Mouse (Mus musculus) midbrain, embryonic 12.5 days (tissue): ENCODE data around the gene Aox2. TPM values are rescaled to one million over a fixed set of nuclear protein-coding genes. Genes with fewer than 3 reads are reported as not detected.

Experiments used
- ATAC-seq: fragments of 200-750 bp; cut with Nextera tagmentation; 2 replicates; pipeline ENCODE4 v1.8.0; 2017; ENCODE audit warnings: low read depth, moderate TSS enrichment, moderate library complexity; ENCODE audit not compliant: low FRiP score
- H3K27ac ChIP-seq: fragments of 300-500 bp; sonication (generic); replicated peaks from 2 replicates; pipeline ENCODE4 v1.5.1; 2016; ENCODE audit warnings: mild to moderate bottlenecking
- H3K27me3 ChIP-seq: fragments of 300-500 bp; sonication (generic); 2 replicates; pipeline ENCODE4 v1.6.1; 2016; ENCODE audit warnings: mild to moderate bottlenecking
- H3K36me3 ChIP-seq: fragments of 300-500 bp; sonication (generic); 2 replicates; pipeline ENCODE4 v1.6.1; 2016
- H3K4me1 ChIP-seq: fragments of 300-500 bp; sonication (generic); 2 replicates; pipeline ENCODE4 v1.6.1; 2016
- H3K4me2 ChIP-seq: fragments of 300-500 bp; sonication (generic); replicated peaks from 2 replicates; pipeline ENCODE4 v1.6.1; 2016; ENCODE audit warnings: mild to moderate bottlenecking, moderate library complexity
- H3K4me3 ChIP-seq: fragments of 300-500 bp; sonication (generic); 2 replicates; pipeline ENCODE4 v1.5.1; 2016; ENCODE audit warnings: mild to moderate bottlenecking
- H3K9ac ChIP-seq: fragments of 300-500 bp; sonication (generic); replicated peaks from 2 replicates; pipeline ENCODE4 v1.6.1; 2016; ENCODE audit warnings: mild to moderate bottlenecking, moderate library complexity
- H3K9me3 ChIP-seq: fragments of 300-500 bp; sonication (generic); 2 replicates; pipeline ENCODE4 v1.6.1; 2016; ENCODE audit warnings: mild to moderate bottlenecking
- WGBS: fragments of 180-500 bp; shearing (Covaris S2); methylation state at CpG from one replicate; pipeline ENCODE4 v1.1.7; 2016; 5-methylcytosine and 5-hydroxymethylcytosine counted together
- polyA plus RNA-seq: library from polyadenylated mRNA; unstranded; fragments of >200 nt; fragmentation: Nextera tagmentation; extraction: Ambion mirVana; gene quantifications from 2 replicates; pipeline ENCODE4 v1.2.1, GENCODE M21; 2016

The Aox2 gene
- polyA plus RNA-seq, 1 experiment from 2014 or later: not detected

DNA sequence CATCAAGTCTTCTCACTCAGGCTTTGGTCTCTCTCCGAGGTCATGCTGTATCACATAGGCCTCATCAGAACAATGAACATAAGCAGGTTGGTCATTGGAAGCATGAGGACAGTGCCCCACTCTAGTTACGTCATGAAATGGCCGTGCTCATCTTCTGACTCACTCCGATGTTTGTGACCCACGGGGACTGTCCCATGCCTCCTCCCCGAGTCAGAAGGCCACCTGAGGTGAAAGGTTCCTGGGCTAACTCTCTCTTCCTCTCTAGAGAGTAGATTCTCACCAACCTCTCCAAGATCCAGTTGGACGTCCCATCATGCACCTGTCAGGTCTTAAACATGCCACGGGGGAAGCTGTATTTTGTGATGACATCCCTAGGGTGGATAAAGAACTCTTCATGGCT, 30.5 kb downstream of the Aox2 start:
- H3K27me3 ChIP-seq: no peaks in the 10 kb centered on the region
- no peak overlapping the region for H3K4me2 ChIP-seq
- H3K36me3 ChIP-seq: no peaks in the 10 kb centered on the region
- no peak overlapping the region for H3K27ac ChIP-seq
- no peak for ATAC-seq
- no peak overlapping the region for H3K4me3 ChIP-seq
- H3K9ac ChIP-seq: no peak overlapping the region
- WGBS: 90% methylated on average over 8 of the region's 8 CpGs
- no peaks in the 10 kb centered on the region for H3K9me3 ChIP-seq
- H3K4me1 ChIP-seq: no peaks in the 10 kb centered on the region

DNA sequence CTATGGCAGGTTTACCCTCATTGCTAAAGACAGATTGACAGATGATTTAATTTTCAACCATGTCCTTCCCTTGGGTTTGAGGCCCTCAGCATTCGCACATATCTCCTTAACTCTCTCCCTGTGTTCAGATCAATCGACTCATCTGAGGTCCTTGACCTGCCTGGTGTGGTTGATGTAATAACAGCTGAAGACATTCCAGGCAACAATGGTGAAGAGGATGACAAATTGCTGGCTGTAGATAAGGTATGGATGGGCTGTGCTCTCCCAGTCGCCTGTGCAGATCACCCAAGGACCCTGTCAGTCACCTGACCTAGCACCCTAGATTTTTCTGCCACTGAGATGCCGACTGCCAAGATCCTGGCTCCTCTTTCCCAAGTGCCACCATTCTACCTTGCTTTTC, 31.7 kb downstream of the Aox2 start:
- Histone ChIP-seq H3K9ac (no peak overlapping the region), H3K27me3 (no peaks in the 10 kb centered on the region), H3K27ac (no peak overlapping the region), H3K4me1 (no peaks in the 10 kb centered on the region), H3K36me3 (no peaks in the 10 kb centered on the region), H3K4me2 (no peak overlapping the region), H3K4me3 (no peak overlapping the region), H3K9me3 (no peaks in the 10 kb centered on the region)
- ATAC-seq: no peak
- 80% methylated on average over 4 of the region's 4 CpGs for WGBS

- no peak overlapping the region for H3K4me2 ChIP-seq
- no peaks in the 10 kb centered on the region for H3K9me3 ChIP-seq
- no peaks in the 10 kb centered on the region for H3K36me3 ChIP-seq
- WGBS: 87% methylated on average over 7 of the region's 7 CpGs
- H3K27me3 ChIP-seq: no peaks in the 10 kb centered on the region
- H3K4me3 ChIP-seq: no peak overlapping the region
- ATAC-seq: no peak
- no peak overlapping the region for H3K9ac ChIP-seq
- H3K4me1 ChIP-seq: no peaks in the 10 kb centered on the region
- no peak overlapping the region for H3K27ac ChIP-seq
Observed at GRCm38 (mm10) chr1:58311221-58311864, 33.2 kb downstream of the Aox2 start.

DNA sequence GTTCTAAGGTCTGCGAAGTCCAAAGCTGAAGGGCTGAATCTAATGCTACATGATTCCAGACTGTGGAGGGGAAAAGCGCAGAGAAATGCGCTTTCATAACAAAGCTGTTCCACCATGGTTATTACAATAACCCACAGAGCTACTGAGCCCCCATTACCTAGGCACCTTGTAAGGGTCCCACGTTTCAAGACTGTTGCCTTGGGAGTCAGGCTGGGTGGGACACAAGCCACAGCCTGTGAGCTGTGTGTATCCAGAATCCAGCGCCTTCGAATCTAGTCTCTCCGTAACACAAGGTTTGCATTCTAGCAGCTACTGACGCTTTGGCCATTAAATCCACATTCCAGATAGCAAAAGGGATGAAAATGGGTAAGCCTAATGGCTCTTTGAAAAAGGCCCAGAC, 35.0 kb downstream of the Aox2 start:
- no peak overlapping the region for H3K4me3 ChIP-seq
- H3K27ac ChIP-seq: no peak overlapping the region
- H3K4me1 ChIP-seq: no peaks in the 10 kb centered on the region
- no peak for ATAC-seq
- H3K9me3 ChIP-seq: no peaks in the 10 kb centered on the region
- WGBS: 90% methylated on average over 8 of the region's 8 CpGs
- H3K27me3 ChIP-seq: no peaks in the 10 kb centered on the region
- no peaks in the 10 kb centered on the region for H3K36me3 ChIP-seq
- H3K4me2 ChIP-seq: no peak overlapping the region
- H3K9ac ChIP-seq: no peak overlapping the region

- Histone ChIP-seq H3K9ac (no peak overlapping the region), H3K9me3 (no peaks in the 10 kb centered on the region), H3K27me3 (no peaks in the 10 kb centered on the region), H3K4me3 (no peak overlapping the region), H3K27ac (no peak overlapping the region), H3K4me1 (no peaks in the 10 kb centered on the region), H3K4me2 (no peak overlapping the region), H3K36me3 (no peaks in the 10 kb centered on the region)
- no peak for ATAC-seq
- WGBS: 77% methylated on average over 6 of the region's 6 CpGs
Observed at GRCm38 (mm10) chr1:58315532-58315931, 37.4 kb downstream of the Aox2 start.

DNA sequence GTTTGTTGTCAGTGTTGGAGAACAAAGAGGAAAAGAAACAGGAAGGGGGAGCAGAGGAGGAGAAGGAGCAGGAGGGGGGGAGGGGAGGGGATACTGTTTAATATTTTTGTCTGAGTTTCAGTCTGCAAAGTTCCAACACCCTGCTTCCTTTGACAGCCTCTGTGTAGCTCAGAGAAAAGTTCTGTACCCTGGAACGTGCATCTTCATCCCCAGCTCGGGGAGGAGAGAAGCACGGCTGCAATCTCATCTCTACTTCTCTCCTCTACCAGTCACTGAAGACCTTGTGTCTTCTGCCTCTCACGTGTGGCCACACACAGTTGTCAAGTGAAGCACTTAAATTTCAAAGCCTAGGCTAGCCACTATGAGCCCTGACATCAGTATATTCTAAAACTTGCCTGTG, 55.1 kb downstream of the Aox2 start:
- Histone ChIP-seq H3K4me1 (peaks cover 8% of the 10 kb centered on the region; the same call in 1 of the 2 replicates), H3K4me3 (peak overlapping the region; percentile 15; the same call in 1 of the 2 replicates), H3K4me2 (peak overlapping the region; percentile 34), H3K9me3 (no peaks in the 10 kb centered on the region), H3K27me3 (no peaks in the 10 kb centered on the region), H3K27ac (no peak overlapping the region), H3K36me3 (no peaks in the 10 kb centered on the region), H3K9ac (no peak overlapping the region)
- no peak for ATAC-seq
- whole genome bisulfite sequencing: 40% methylated on average over 4 of the region's 4 CpGs

GRCm38 (mm10) chr1:58339901-58340300, 61.8 kb downstream of the Aox2 start:
- ATAC-seq: no peak
- Histone ChIP-seq H3K27me3 (no peaks in the 10 kb centered on the region), H3K36me3 (no peaks in the 10 kb centered on the region), H3K4me1 (no peaks in the 10 kb centered on the region), H3K9ac (no peak overlapping the region), H3K4me2 (no peak overlapping the region), H3K4me3 (no peak overlapping the region), H3K9me3 (no peaks in the 10 kb centered on the region), H3K27ac (no peak overlapping the region)
- WGBS: 79% methylated on average over 1 of the region's 1 CpGs

- Histone ChIP-seq H3K4me2 (no peak overlapping the region), H3K4me3 (no peak overlapping the region), H3K9me3 (no peaks in the 10 kb centered on the region), H3K27me3 (no peaks in the 10 kb centered on the region), H3K4me1 (no peaks in the 10 kb centered on the region), H3K36me3 (no peaks in the 10 kb centered on the region), H3K27ac (no peak overlapping the region), H3K9ac (no peak overlapping the region)
- ATAC-seq: no peak
- WGBS: 44% methylated on average over 7 of the region's 7 CpGs
Observed at GRCm38 (mm10) chr1:58341576-58341975, 63.5 kb downstream of the Aox2 start.

DNA sequence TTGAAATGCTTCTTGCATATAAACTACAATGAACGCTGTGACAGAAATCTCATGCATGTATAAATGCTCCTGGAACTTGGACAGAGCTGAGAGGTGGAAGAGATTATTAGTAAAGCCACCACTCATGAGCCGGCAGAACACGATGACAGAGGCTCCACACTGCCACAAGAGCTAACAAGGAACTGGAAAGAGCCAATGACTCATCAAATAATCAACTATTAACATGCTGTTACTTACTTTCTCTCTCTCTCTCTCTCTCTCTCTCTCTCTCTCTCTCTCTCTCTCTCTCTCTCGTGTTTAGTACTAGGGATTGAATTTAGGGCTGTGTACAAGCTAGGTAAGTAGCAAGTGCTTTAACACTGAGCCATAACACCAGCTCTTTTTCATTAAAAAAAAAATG, 65.7 kb downstream of the Aox2 start:
- H3K9ac ChIP-seq: no peak overlapping the region
- H3K4me1 ChIP-seq: no peaks in the 10 kb centered on the region
- H3K9me3 ChIP-seq: no peaks in the 10 kb centered on the region
- no peak for ATAC-seq
- 78% methylated on average over 4 of the region's 4 CpGs for WGBS
- H3K27ac ChIP-seq: no peak overlapping the region
- no peaks in the 10 kb centered on the region for H3K27me3 ChIP-seq
- H3K4me2 ChIP-seq: no peak overlapping the region
- no peak overlapping the region for H3K4me3 ChIP-seq
- H3K36me3 ChIP-seq: no peaks in the 10 kb centered on the region

- no peaks in the 10 kb centered on the region for H3K9me3 ChIP-seq
- no peak overlapping the region for H3K4me2 ChIP-seq
- no peak overlapping the region for H3K4me3 ChIP-seq
- no peaks in the 10 kb centered on the region for H3K36me3 ChIP-seq
- H3K27me3 ChIP-seq: no peaks in the 10 kb centered on the region
- no peak for ATAC-seq
- H3K9ac ChIP-seq: no peak overlapping the region
- 84% methylated on average over 5 of the region's 5 CpGs for WGBS
- no peaks in the 10 kb centered on the region for H3K4me1 ChIP-seq
- H3K27ac ChIP-seq: no peak overlapping the region
Observed at GRCm38 (mm10) chr1:58344570-58344969, 66.4 kb downstream of the Aox2 start.

DNA sequence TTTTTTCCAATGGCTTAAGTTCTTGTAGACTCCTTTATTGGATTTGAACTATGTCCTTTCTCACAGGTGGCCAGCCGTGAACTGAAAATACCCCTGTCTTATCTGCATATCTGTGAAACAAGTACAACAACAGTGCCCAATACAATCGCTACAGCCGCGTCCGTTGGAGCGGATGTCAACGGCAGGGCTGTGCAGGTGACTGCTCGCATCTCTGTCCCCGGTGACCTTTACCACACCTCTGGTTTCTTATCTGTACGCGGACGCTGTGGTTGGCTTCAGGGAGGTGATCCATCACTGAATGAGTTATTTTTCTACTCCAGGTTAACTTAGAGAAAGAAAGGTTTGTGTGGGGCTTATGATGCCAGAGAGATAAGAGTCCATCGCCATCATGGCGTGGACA, 68.0 kb downstream of the Aox2 start:
- Histone ChIP-seq H3K4me1 (no peaks in the 10 kb centered on the region), H3K27me3 (no peaks in the 10 kb centered on the region), H3K9me3 (no peaks in the 10 kb centered on the region), H3K36me3 (no peaks in the 10 kb centered on the region), H3K4me3 (no peak overlapping the region), H3K4me2 (no peak overlapping the region), H3K27ac (no peak overlapping the region), H3K9ac (no peak overlapping the region)
- 94% methylated on average over 14 of the region's 14 CpGs for WGBS
- ATAC-seq: no peak

GRCm38 (mm10) chr1:58348712-58349111, 70.6 kb downstream of the Aox2 start:
- H3K9me3 ChIP-seq: no peaks in the 10 kb centered on the region
- no peak overlapping the region for H3K27ac ChIP-seq
- 88% methylated on average over 6 of the region's 6 CpGs for WGBS
- H3K4me1 ChIP-seq: no peaks in the 10 kb centered on the region
- no peaks in the 10 kb centered on the region for H3K36me3 ChIP-seq
- H3K4me2 ChIP-seq: no peak overlapping the region
- H3K27me3 ChIP-seq: no peaks in the 10 kb centered on the region
- no peak overlapping the region for H3K9ac ChIP-seq
- H3K4me3 ChIP-seq: no peak overlapping the region
- no peak for ATAC-seq

DNA sequence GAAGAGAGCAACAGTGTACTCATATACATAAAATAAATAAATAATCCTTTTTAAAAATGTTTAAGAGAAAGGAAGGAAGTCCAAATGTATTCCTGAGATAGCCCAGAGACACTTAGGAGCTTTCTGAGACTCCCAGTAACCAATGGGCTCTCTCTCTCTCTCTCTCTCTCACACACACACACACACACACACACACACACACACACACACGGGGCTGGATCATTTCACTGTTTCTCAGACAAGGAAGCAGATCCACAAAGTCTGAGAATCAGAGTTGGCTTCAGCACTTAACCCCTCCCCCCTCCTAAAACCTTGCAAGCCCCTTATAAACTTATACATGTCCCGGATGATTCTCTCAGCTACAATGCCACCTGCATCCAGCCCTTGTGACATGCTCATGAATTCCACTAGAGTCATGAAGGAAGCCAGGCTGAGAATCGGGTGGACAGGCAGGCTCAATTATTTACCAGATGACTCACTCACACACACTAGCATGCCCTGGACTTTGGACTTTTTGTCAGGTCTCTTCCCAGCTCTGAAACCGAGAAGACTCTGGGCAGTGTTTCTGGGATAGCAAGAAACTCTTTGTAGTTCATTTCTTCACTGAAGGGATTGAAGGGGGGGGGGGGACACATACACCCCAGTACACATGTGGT, 75.2 kb downstream of the Aox2 start:
- no peaks in the 10 kb centered on the region for H3K27me3 ChIP-seq
- no peak for ATAC-seq
- no peak overlapping the region for H3K4me3 ChIP-seq
- no peaks in the 10 kb centered on the region for H3K36me3 ChIP-seq
- no peak overlapping the region for H3K4me2 ChIP-seq
- WGBS: 87% methylated on average over 4 of the region's 4 CpGs
- H3K27ac ChIP-seq: no peak overlapping the region
- H3K4me1 ChIP-seq: no peaks in the 10 kb centered on the region
- no peaks in the 10 kb centered on the region for H3K9me3 ChIP-seq
- H3K9ac ChIP-seq: no peak overlapping the region
